Mouse (Mus musculus): ENCODE measurements around the gene Cnnm1. TPM values are rescaled to one million over a fixed set of nuclear protein-coding genes. Genes with fewer than 3 reads are reported as not detected.

Cnnm1 gene
- not detected in 2 replicates for total RNA-seq (2015; ENCODE audit: low replicate concordance)
- total RNA-seq (2017; ENCODE audit: low replicate concordance) = not detected in 2 replicates

DNA sequence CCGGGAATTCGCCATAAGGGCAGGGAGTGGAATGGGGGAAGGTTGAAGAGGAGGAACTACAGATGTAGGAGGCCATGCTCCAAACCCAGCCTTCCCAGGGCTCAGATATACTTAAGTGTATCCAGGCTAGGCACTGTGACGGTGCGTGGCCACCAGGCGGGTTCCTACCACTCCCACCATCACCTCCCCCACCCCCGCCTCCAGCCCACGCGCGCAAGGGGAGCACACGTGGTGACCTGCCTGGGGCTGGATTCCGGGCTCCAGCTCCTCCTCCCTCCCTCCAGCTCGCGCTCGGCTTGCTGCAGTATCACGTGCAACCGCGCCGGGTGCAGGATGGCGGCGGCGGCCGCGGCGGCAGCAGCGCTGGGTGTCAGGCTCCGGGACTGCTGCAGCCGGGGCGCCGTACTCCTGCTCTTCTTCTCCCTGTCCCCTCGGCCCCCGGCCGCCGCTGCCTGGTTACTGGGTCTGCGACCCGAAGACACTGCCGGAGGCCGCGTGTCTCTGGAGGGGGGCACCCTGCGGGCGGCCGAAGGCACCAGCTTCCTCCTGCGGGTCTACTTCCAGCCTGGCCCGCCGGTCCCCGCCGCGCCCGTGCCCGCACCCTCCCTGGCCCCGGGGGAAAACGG lies at the start of gene Cnnm1:
Gene Cnnm1, plus strand, starts transcription at position 325 of the 626 bp plus-strand sequence.
- no peak for ATAC-seq (replicated peaks; ENCODE audit: low FRiP score, poor library complexity, severe bottlenecking)

DNA sequence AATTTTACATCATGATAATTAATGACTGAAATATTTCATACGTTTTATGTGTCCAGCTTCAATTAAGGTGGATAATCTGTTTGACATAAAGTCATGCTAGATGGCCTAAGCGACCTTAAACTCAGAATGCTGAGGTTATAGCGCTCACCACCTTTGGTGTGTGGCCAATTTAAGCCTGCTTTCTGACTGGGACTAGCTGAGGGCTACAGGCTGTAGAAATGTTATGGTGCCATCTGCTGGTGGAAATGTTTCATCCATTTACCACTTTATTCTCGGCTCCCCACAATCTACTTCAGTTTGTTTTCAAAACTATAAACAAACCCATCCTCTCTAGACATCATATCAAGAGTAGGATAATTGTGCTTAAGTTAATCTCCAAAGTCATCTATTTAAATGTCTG lies 43.9 kb upstream of the Cnnm1 start:
- ATAC-seq (replicated peaks; ENCODE audit: low FRiP score, poor library complexity, severe bottlenecking) = no peak

DNA sequence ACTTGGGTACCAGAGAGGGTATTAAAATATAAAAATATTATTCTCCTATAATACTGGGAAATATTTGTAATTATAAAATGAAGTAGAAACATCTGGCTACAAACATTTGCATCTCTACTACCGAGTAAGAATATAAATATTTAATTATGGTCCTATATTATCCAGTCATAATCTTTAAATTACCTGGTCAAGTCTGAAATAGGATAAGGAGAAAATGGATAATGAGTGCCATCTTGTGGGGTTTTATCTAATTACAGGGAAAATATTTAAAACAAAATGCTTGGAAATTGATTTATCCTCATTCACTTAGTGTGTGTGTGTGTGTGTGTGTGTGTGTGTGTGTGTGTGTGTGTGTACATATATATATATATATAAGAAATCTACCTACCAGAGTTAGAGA lies 33.1 kb upstream of the Cnnm1 start:
- no peak for ATAC-seq (replicated peaks; ENCODE audit: low FRiP score, poor library complexity, severe bottlenecking)

DNA sequence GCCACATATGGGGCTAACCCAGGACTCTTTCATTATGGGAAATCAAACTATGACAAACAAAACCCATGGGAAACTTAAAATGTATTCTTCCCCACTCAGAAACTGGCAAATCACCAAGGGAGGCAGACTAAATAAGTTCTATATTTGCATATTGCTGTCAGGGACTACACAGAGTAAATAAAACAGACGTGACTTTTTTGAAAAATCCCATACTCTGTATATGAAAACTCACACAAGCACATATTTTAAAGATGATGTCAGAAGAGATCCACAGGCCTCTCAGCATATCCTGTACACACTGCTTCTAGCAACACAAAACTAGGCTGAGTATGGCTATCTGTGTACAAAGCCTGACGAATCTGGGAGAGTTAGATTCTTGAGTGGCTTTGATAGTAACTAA lies 24.7 kb upstream of the Cnnm1 start:
- no peak for ATAC-seq (replicated peaks; ENCODE audit: low FRiP score, poor library complexity, severe bottlenecking)

DNA sequence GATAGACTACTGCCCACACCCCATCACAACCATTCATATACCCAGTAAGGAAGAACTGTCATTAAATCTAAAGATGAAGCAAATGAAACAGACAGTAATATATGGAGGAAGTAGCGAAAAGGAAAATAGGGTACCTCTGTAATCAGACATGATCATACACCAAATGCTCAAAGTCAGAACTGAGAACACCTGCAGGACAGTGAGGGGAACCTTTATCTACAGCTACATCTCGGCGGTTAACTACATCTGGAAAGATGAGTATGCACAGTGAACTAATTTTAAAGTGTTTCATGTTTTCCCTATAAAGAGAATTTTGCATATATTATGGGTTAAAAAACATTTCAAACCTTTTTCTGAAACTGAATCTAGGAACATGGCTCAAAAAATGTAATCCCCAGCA lies 19.7 kb upstream of the Cnnm1 start:
- no peak for ATAC-seq (replicated peaks; ENCODE audit: low FRiP score, poor library complexity, severe bottlenecking)

DNA sequence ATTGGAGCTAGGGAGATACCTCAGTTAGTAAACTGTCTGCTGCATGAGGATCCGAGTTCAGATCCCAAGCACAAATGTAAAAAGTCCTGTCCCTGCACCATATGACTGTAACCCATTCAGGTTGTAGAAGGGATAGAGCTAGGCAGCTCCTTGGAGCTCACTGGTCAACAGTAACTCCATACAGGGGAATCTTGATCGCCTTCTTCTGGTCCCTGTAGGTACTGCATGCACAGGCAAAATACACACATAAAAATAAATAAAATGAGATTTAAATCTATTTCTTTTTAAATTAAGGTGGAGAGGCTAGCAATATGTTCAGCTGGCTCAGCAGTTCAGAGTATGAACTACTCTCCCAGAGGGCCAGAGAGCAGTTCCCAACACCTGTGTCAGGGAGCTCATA lies 16.2 kb upstream of the Cnnm1 start:
- no peak for ATAC-seq (replicated peaks; ENCODE audit: low FRiP score, poor library complexity, severe bottlenecking)

DNA sequence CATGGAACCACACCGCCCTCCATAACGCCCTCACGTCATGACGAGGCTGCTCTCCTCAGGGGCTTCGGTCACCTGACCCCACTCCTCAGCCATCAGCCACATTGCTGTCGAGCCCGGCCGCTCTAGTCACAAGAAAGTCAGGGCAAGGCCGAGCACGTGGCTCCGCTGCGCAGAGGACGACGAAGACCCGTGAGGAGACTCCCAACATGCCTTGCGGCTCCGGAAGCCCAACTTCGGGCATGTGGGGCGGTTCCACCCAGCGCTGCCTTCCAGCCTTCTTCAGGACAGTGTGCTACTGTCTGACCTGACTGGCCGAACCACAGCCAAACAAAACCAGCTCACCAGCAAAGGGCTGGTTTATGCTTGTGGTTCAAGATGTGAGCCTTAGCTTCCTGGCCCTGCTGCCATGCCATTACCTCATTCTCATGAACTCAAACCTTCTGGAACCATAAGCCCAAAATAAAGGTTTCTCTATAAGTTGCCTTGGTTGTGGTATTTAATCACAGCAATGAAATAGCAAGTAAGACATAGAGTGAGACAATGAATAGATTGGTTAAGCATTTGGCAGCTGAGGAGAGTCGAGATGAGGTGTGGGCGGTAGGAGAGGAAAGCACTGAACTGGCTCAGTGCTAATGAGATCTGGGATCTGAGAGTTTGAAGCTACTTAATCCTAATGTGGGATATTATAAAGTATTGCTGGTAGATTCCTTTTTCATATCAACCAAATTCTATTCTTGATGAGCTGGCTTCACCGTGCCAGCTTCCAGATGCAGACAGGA lies 12.6 kb upstream of the Cnnm1 start:
- ATAC-seq (replicated peaks; ENCODE audit: low FRiP score, poor library complexity, severe bottlenecking) = no peak

DNA sequence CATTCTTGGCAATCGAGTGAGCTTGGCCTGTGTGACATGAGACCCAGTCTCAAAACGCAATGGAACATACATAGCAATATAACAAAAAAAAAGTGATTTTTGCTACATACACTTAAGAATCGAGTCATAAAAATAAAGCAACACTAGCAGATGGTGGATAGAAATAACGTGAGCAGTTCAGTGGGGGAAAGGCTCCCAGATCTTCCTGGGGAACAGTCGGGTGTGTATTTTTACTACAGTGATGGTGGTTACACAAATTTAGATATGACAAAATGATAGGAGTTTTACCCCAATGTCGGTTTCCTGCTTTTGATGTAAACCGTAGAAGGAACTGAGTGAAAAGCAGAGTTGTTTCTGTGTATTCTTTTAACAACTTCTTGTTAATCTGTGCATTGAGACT lies 990 bp upstream of the Cnnm1 start:
- no peak for ATAC-seq (replicated peaks; ENCODE audit: low FRiP score, poor library complexity, severe bottlenecking)

DNA sequence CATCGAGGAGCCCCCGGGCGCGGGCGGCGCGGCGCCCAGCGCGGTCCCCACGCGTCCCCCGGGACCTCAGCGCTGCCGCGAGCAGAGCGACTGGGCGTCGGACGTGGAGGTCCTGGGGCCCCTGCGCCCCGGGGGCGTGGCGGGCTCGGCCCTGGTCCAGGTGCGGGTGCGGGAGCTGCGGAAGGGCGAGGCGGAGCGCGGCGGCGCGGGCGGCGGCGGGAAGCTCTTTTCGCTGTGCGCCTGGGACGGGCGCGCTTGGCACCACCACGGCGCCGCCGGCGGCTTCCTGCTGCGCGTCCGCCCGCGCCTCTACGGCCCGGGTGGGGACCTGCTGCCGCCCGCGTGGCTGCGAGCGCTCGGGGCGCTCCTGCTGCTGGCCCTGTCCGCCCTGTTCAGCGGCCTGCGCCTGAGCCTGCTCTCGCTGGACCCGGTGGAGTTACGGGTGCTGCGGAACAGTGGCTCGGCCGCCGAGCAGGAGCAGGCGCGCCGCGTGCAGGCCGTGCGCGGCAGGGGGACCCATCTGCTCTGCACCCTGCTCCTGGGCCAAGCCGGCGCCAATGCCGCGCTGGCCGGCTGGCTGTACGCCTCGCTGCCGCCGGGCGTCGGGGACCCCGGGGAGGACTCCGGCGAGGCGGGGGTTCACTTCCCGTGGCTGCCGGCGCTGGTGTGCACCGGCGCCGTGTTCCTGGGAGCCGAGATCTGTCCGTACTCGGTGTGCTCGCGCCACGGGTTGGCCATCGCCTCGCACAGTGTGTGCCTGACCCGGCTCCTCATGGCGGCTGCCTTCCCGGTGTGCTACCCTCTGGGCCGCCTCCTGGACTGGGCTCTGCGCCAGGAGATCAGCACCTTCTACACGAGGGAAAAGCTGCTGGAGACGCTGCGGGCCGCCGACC lies 778 bp downstream of the Cnnm1 start:
- ATAC-seq (replicated peaks; ENCODE audit: low FRiP score, poor library complexity, severe bottlenecking) = no peak

DNA sequence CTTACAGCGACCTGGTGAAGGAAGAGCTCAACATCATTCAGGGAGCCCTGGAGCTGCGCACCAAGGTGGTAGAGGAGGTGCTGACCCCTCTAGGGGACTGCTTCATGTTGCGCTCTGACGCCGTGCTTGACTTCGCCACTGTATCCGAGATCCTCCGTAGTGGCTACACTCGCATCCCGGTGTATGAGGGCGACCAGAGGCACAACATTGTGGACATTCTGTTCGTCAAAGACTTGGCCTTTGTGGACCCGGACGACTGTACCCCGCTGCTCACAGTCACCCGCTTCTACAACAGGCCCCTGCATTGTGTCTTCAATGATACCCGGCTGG lies 1.4 kb downstream of the Cnnm1 start:
- no peak for ATAC-seq (replicated peaks; ENCODE audit: low FRiP score, poor library complexity, severe bottlenecking)

DNA sequence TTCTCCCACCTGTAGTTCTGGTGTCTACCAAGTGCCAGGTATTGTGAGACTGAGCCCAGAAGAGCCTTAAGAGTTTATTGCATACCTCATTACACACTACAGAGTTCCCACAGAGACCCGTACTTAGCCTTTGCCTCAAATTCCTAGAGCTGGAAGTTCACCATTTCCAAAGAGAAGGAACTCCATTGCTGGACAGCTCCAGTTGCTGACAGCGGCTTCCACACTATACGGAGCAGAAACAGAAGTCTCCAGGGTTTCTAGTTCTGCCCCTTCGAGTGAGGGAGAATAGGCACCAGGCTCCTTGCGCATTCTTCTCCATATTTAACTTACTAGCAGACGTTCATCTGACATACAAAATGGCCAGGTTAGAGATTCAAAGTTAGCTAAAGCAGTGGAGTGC lies 2.0 kb downstream of the Cnnm1 start:
- no peak for ATAC-seq (replicated peaks; ENCODE audit: low FRiP score, poor library complexity, severe bottlenecking)

DNA sequence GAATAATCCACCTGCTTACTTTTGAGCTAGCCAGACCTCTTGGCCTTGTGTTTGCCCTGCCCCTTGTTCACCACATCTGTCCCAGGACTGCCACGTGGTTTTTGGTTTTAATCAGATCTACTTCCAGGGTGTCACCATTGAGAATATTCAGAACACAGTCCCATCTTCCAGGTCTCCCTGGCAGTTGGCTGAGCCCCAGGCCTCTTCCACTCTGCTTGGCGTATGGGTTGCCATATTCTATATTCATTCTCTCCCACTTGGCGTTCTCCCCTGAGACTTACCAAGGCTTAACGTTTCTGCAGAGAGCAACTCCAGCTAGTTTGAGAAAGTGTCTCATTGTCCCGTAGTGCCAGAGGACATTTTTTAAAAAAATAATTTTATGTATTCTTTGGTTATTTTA lies 2.7 kb downstream of the Cnnm1 start:
- no peak for ATAC-seq (replicated peaks; ENCODE audit: low FRiP score, poor library complexity, severe bottlenecking)

DNA sequence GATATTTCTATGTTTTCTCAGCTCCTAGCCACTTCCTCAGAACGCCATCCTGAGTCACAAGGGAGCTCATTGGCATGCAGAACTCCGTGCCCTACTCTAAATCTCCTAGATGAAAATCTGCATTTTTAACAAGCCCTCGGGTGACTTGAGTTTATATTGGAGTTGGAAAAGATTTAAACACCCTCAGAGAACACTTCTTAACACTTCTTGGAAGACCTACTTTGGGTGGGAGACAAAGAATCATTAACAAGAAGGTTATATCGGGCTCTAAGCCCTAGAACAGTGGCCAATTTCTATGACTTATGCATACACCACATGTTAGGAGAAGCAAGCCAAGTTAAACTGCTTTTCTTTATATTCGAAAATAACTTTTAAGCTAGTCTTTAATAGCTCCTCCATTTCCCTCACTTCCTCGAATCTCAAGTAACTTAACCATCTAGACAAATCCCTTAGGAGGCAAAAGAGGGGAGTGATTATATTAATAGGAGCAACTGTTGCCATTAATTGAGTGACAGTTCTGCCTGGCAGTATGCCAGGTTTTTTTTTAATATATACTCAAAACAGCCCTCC lies 4.5 kb downstream of the Cnnm1 start:
- ATAC-seq (replicated peaks; ENCODE audit: low FRiP score, poor library complexity, severe bottlenecking) = no peak

DNA sequence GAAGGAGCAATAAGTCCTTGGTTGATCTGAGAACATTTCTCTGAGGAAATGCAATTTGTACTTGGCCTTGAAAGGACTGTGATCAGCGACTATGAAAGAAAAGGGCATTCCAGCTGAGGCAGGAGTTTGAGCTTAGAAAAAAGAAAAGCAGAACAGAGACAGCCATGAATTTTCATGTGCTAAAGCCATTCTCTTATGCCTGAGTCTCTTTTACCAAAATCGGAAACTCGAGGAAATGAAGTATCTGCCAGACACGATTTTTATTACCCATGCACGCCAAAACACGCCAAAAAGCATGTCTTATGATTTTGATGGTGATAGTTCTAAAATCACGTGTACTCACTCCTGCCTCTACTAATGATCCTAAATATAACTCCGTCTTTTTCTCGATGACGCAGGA lies 11.3 kb downstream of the Cnnm1 start:
- no peak for ATAC-seq (replicated peaks; ENCODE audit: low FRiP score, poor library complexity, severe bottlenecking)

DNA sequence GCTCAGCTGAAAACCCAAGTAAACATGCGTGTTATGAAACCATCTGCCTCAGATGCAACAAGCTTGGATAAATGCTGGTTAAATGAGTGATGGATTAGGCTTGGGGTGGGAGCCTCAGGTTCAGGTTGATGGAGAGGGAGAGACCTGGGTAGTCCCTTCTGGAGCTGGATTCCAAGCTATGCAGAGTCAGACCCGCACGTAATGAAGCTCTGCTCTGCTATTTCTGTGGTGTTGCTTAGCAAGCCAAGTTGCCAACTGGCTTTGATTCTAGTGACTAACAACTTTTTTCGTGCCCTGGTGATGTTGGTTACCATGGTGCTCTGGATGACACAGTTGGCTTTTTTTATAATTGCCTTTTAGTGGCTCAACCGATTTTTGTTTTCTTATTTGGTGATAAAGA lies 11.9 kb downstream of the Cnnm1 start:
- ATAC-seq (replicated peaks; ENCODE audit: low FRiP score, poor library complexity, severe bottlenecking) = no peak

DNA sequence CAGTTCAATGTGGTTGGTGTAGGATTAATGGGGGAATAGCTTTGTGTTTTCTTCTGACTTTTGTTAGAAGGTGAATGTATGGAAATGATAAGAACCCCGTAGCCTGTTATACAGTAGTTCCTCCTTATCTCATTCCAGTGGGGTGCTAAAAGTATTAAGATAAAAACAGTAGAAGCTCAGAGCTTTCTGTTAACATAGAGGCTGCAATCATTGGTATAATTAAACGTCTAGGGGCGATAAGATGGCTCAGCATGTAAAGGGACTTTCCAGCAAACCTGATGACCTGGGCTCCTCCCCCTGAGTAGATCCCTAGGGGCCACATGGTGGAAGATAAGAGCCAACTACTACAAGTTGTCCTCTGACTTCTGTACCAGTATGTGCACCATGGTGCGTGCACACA lies 12.8 kb downstream of the Cnnm1 start:
- no peak for ATAC-seq (replicated peaks; ENCODE audit: low FRiP score, poor library complexity, severe bottlenecking)

DNA sequence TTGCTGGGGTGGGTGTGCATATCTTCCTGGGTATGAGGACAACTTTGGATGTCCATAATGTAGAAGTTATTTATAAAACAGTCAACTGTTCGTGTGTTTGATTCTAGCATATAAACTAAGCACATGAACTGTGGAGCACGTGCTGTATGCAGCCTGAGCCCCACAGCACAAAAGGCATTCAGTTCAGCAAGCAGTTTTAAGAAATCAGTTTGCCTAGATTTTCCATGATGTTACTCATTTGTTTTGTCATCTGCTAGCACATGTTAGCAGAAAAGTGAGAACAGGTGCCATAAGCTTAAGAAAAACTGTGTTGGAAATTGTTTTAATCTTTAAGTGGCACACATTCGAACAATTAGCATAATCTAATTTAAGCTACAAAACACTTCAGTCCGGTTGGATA lies 19.7 kb downstream of the Cnnm1 start:
- ATAC-seq (replicated peaks; ENCODE audit: low FRiP score, poor library complexity, severe bottlenecking) = no peak

DNA sequence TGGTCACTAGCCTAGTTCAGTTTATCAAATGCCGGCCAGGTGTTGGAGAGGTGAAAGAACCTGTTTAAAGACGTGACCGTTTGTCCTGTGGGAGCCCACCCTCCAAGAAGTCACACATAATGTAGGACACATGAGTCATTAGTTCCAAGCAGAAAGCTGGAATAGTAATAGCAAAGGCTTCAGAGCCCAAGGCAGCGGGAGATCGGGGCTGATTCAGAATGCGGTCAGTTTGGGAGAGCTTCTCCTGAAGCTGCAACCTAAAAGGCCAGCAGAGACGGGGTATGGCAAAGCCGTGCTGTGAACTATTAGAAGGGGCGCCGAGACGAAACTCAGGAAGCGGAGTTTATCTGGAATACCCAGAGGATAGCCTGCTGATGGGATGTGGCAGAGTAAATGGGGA lies 20.2 kb downstream of the Cnnm1 start:
- ATAC-seq (replicated peaks; ENCODE audit: low FRiP score, poor library complexity, severe bottlenecking) = no peak

DNA sequence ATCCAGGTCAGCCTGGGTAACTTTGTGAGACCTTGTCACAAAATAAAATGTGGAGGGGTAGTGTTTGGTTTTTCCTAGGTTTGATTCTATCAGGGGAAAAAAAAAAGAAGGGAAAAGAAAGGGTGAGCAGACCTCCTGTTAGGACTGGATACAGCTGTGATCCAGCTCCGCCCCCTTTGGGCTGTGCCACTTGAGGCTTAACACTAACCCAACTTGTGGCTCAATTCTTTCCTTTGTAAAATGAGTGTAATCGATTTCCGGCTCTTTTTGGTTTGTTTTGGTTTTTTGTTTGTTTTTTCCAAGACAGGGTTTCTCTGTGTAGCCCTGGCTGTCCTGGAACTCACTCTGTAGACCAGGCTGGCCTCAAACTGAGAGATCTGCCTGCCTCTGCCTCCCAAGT lies 21.9 kb downstream of the Cnnm1 start:
- no peak for ATAC-seq (replicated peaks; ENCODE audit: low FRiP score, poor library complexity, severe bottlenecking)

DNA sequence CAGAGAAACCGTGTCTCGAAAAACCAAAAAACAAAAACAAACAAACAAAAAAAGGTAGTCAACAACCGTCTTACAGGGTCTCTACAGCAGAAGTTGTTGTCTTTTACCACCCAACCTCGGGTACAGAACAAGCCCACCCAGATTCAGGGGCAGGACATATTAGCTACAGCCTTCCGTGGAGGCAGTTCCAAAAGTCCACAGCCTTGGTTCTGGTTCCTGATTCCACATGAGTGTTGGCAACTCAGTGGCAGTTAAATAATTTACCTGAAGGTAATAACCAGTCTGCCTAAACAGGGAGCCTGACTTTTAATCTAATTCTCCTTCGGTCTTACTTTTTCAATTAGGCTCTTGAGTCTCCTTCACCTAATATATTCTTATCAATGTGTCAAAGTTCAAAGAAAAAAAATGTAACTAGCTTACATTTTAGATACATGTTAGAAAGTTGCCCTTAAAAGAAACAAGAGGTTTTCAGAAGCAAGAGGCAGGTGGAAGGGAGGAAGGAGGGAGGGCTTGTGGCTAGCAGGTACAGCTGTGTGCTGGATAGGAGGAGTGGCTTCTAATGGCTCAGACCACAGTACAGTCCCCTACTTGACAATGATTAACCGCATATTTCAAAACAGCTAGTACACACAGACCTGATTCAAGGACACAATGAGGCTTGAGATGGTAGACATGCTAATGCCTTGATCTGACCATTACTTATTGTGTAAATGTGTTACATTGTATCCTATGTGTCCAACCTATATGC lies 23.5 kb downstream of the Cnnm1 start:
- no peak for ATAC-seq (replicated peaks; ENCODE audit: low FRiP score, poor library complexity, severe bottlenecking)

Measured in erythroblast, adult 5-6 weeks (primary cell).